Mouse (Mus musculus): ENCODE data around the gene Serinc4. TPM values are rescaled to one million over a fixed set of nuclear protein-coding genes. Genes with fewer than 3 reads are reported as not detected.

Gene Serinc4
- total RNA-seq, 2 experiments from 2014 or later = not detected

DNA sequence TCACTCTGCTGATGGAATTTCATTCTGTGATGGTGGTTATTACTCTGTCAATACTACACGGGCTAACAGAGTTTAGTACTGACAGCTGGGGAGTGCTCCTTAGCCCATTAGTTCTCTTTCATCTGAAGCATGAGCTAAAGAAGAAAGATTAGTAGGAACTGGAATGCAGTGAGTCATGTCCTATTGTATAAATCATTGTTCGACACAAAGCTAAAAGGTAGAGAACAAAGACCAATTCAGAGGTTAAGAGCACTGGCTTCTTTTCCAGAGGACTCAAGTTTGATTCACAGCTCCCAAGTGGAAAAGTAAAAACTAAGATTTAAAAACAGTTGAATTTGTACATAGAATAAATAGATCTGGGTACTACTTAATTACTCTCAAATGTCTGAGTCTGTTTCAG, 3.5 kb upstream of the Serinc4 start:
- DNase-seq = no peak
- intact Hi-C loops (cut with DNase I) = no loop called here
- TF ChIP-seq CTCF (IDR thresholded peaks at IDR 0.05) = no peak
- Histone ChIP-seq H3K27ac (peak overlapping the region; percentile 61), H3K4me3 (no peak overlapping the region)

- no peak for TF ChIP-seq CTCF (IDR thresholded peaks at IDR 0.05)
- Histone ChIP-seq H3K4me3 (no peak overlapping the region), H3K27ac (peak overlapping the region; percentile 21; the same call in 1 of the 2 replicates)
- peak; percentile 14 for DNase-seq
- intact Hi-C loops (cut with DNase I) = no loop called here
Observed at GRCm38 (mm10) chr2:121455534-121455933, 1.0 kb downstream of the Serinc4 start.

DNA sequence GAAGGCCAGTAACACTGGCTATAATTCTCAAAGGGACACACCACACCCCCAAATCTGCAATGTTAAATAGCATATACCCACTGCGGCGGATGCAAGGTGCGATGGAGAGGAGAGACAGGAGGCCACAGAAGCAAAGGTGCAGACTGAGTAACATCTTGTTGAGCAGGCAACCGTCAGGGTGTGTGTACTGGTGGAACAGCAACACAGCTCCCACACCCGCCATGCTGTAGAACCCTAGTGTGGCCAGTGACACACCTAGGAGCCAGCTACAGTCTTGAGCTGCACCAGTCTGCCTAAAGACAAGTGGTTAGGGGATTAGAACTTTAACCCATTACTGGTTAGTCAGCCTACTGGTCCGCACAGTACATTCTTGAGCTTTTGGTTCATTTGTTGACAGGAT, 2.7 kb downstream of the Serinc4 start:
- peak overlapping the region; percentile 87 for H3K27ac ChIP-seq
- intact Hi-C loops (cut with DNase I) = no loop called here

DNA sequence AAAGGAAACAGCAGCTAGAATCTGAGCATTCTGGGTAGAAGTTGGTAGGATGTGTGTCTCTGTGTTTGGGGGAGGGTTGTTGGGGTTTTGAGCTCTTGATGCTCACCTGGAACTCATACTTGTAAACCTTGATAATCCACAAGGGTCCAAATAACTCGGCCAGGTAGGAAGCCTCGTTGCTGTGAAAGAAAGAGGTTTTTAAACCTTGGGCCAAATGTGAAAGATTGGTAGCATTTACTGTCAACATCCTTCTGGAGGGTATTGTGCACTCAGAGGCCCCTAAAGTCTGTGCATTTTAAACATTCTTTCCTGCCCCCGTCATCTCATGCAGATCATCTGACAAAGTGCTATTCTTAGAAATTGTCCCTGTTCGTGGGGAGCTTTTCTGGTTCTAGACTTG, 3.6 kb downstream of the Serinc4 start, which contains the start of gene Hypk:
TSS of gene Hypk (plus strand) at position 301 of the 400 bp plus-strand sequence.
- peak within 1 kb of the TSS; percentile 49 for H3K4me3 ChIP-seq
- peak within 1 kb of the TSS; percentile 87 for H3K27ac ChIP-seq
- DNase-seq = no peak
- TF ChIP-seq CTCF (IDR thresholded peaks at IDR 0.05) = no peak
- intact Hi-C loops (cut with DNase I) = no loop called here

More for the DNA sequence above, 2.7 kb downstream of the Serinc4 start:
- H3K4me3 ChIP-seq = no peak overlapping the region
- DNase-seq = peak; percentile 22
- TF ChIP-seq CTCF (IDR thresholded peaks at IDR 0.05) = no peak

DNA sequence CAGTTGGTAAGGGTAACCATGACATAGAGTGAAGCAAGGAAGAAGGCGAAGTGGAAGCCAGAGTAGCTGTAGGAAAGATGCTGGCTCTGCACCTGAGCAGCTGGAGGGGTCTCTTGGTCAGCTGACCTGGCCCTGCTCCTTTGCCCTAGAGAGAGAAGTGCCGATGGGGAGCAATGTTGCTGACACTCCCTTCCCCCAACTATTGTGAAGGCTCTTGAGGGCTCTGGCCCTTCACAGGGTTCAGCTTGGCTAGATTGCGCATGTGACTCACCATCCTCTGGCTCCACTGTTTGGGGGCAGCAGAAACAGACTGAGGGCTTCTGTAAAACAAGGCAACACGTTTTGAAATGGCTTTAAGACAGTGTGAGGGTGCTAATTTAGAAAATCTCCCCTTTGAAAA, 4.2 kb downstream of the Serinc4 start:
- Histone ChIP-seq H3K4me3 (peak overlapping the region; percentile 49), H3K27ac (peak overlapping the region; percentile 87)
- DNase-seq = no peak
- intact Hi-C loops (cut with DNase I) = no loop called here
- TF ChIP-seq CTCF (IDR thresholded peaks at IDR 0.05) = no peak

- peak overlapping the region; percentile 100 for H3K27ac ChIP-seq
- intact Hi-C loops (cut with DNase I) = no loop called here
- peak; percentile 39 for DNase-seq
- peak overlapping the region; percentile 86 for H3K4me3 ChIP-seq
- no peak for TF ChIP-seq CTCF (IDR thresholded peaks at IDR 0.05)
Observed at GRCm38 (mm10) chr2:121450093-121450492, 6.5 kb downstream of the Serinc4 start.

DNA sequence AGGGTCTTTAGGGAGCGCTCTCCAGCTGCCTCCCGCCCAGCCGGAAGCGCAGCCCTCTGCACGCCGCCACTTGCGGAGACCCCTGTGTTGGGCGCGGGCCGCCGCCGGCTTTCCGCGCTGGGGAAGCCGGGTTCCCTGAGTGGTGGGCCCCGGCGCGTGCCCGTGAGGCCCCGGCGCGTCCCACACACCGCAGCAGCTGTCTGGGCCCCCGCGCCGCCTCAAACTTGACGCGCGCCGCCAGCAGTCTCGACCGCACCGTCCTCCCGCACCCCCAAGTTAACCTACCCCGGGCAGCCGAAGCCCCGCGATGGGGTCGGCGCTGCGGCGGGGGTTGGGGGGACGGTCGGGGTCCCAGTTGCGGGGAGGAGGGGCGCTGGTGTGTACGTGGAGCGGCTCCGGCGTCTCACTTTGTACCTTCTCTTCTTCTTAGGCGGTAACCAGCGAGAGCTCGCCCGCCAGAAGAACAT, 7.0 kb downstream of the Serinc4 start:
- Histone ChIP-seq H3K27ac (peak overlapping the region; percentile 100), H3K4me3 (peak overlapping the region; percentile 86)
- TF ChIP-seq CTCF (IDR thresholded peaks at IDR 0.05) = no peak
- intact Hi-C loops (cut with DNase I) = no loop called here
- peak; percentile 66 for DNase-seq

DNA sequence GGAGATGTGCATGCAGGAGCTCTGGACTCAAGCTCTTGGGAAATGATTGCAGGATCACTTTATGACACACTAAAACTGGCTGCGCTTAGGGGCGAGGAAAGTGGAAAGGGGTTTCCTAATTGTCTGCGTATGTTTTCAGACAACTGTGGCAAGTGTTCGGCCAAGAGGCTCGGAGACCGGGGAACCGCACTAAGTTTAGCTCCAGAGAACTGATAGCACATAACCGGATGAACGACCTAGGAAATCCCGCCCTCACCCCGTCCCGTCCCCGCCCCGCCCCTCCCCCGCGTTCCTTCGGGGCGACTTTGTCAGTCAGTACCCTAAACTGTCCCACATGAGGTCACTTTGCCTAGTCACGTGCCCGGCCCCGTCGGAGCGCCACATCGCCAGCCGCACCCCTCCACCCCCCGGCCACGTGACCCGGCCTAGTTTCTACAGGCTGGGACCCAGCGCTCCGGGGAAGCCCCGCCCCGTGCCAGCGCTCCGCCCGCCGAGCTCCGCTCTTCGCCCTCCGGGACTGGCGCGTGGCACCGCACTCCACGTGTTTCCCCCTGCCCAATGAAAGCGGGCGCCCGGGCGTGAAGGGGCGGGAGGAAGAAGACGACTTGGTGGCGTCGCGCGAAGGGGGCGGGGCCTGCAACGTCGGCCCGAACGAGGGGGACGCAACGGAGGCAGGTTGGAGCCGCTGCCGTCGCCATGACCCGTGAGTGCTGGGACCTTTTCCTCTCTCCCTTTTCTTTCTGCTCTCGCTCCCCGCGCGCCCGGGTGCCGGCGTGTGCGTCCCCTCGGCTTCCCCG, 7.6 kb downstream of the Serinc4 start, which contains the start of gene Serf2:
TSS of gene Serf2 (plus strand) at position 457 of the 797 bp plus-strand sequence.
- DNase-seq = peak; percentile 100
- TF ChIP-seq CTCF (IDR thresholded peaks at IDR 0.05) = no peak
- intact Hi-C loops (cut with DNase I) = no loop called here
- peak within 1 kb of the TSS; percentile 86 for H3K4me3 ChIP-seq
- H3K27ac ChIP-seq = peak within 1 kb of the TSS; percentile 100

DNA sequence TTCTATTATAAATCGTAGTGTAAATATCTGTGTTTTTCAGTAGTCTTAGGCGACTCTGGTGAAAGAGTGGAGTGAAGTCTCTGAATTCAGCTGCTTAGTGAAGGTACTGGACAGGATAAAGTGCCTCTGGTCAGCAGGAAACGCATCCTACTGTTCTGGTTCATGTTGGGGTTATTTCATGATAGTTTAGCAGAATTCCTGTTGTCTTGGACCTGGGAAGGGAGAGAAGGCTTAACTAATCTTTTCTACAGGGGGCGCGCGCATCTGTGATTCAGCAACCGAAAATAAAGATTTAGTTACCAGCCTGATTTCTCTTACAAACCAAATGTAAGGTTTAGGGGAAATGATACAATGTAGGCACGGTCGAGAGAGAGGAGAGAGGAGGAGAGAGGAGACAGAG, 8.4 kb downstream of the Serinc4 start:
- TF ChIP-seq CTCF (IDR thresholded peaks at IDR 0.05) = peak; percentile 48
- intact Hi-C loops (cut with DNase I) = no loop called here
- DNase-seq = peak; percentile 56
- H3K27ac ChIP-seq = peak overlapping the region; percentile 100
- H3K4me3 ChIP-seq = peak overlapping the region; percentile 86

DNA sequence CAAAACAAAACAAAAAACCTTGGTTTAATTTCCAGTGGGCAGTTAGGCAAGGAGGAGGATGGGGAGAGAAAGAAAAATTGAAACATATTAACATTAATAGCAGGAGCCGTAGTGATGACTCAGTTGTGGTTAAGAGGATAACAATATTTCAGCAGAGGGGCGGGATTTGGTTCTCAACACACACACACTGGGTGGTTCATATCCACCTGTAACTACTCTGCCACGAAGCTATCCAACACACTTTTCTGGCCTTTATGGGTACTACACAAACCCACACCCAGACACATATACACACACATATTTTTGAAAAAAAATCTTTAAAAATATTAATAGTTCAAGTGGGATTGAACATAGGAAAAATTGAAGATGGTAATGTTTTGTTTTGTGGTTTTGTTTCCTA, 9.6 kb downstream of the Serinc4 start:
- Histone ChIP-seq H3K27ac (no peak overlapping the region; the same call in 1 of the 2 replicates), H3K4me3 (no peak overlapping the region)
- DNase-seq = no peak
- TF ChIP-seq CTCF (IDR thresholded peaks at IDR 0.05) = no peak
- intact Hi-C loops (cut with DNase I) = loop anchor here (2.0 kb wide), 1 partner anchor 30 kb away; no protein-coding TSS in a partner anchor

- intact Hi-C loops (cut with DNase I) = loop anchor here (2.0 kb wide), 1 partner anchor 30 kb away; no protein-coding TSS in a partner anchor
- no peak for DNase-seq
Observed at GRCm38 (mm10) chr2:121446506-121446905, 10.1 kb downstream of the Serinc4 start.

DNA sequence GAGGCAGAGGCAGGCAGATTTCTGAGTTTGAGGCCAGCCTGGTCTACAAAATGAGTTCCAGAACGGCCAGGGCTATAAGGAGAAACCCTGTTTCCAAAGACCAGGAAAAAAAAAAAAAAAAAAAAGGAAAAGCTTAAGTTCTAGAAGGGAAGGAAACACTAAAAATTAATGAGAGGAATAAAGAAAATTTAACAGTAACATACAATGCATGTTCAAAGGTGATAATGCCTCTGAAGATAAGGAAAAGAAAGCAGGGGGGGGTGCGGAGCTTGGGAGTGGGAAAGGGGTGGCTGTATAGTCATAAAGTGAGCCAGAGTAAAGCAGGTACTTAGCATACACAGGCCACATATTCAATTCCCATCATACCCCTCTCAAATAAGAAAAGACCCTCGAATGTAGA, 11.5 kb downstream of the Serinc4 start:
- Histone ChIP-seq H3K4me3 (no peak overlapping the region), H3K27ac (no peak overlapping the region)
- intact Hi-C loops (cut with DNase I) = no loop called here
- no peak for TF ChIP-seq CTCF (IDR thresholded peaks at IDR 0.05)
- no peak for DNase-seq

More at GRCm38 (mm10) chr2:121446506-121446905, 10.1 kb downstream of the Serinc4 start:
- TF ChIP-seq CTCF (IDR thresholded peaks at IDR 0.05) = no peak
- H3K27ac ChIP-seq = no peak overlapping the region
- H3K4me3 ChIP-seq = no peak overlapping the region

- H3K27ac ChIP-seq = no peak within 1 kb of the TSS
- intact Hi-C loops (cut with DNase I) = no loop called here
- DNase-seq = no peak
- H3K4me3 ChIP-seq = peak within 1 kb of the TSS; percentile 82
- no peak for TF ChIP-seq CTCF (IDR thresholded peaks at IDR 0.05)
Observed at GRCm38 (mm10) chr2:121444178-121444577, 12.4 kb downstream of the Serinc4 start, which contains the start of gene Ell3. Ell3 (minus strand) TSS chr2:121444278.
